8 mouse cellular contexts compared by ENCODE assay signal in the genomic region with DNA sequence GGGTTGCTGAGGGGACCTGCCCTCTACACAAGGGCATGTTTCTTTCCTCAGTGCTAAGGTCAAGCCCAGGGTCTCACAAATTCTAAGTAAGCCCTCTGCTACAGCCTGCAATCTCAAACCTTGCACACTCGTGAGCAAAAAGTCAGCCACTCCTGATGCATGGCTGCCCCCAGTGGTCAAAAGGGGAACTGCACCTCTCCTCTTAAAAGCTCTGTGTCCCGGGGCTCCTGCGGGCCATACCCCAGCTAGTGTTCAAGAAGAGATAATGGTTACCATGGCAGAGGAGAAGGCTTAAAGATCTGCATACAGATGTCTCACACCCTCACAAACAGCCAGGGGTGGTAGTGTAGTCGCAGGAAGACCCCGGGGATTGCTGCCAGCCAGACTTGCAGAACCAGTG. TPM values are rescaled to one million over a fixed set of nuclear protein-coding genes. Genes with fewer than 3 reads are reported as not detected.
DNase-seq lines count a peak whose midpoint lies in the region; ATAC-seq and TF ChIP-seq lines count a peak whose summit lies in the region.

No protein-coding gene starts in this region.

- H3K9ac ChIP-seq in forebrain, embryonic 15.5 days (replicated peaks), result no peak overlapping the region
- H3K9ac ChIP-seq in hindbrain, embryonic 11.5 days (ENCODE audit: low read depth, low read length), result no peak overlapping the region

- POLR2A ChIA-PET in Patski (lab: Charles Lee), result no interaction called here

- 9% methylated on average over 5 of the region's 5 CpGs for WGBS in forebrain, embryonic 15.5 days
- WGBS in hindbrain, embryonic 11.5 days, result 10% methylated on average over 5 of the region's 5 CpGs
- 9% methylated on average over 5 of the region's 5 CpGs for WGBS in midbrain, embryonic 10.5 days
- 8% methylated on average over 5 of the region's 5 CpGs for WGBS in small intestine, adult 2 months

- in situ Hi-C loops in Patski (cut with MboI; ENCODE audit: low pct_unique_long_range_greater_than_20kb), result no loop called here

- H3K9me3 ChIP-seq in forebrain, embryonic 15.5 days, result no peaks in the 10 kb centered on the region
- no peaks in the 10 kb centered on the region for H3K9me3 ChIP-seq in hindbrain, embryonic 11.5 days (ENCODE audit: control insufficient read depth, low read length)
- no peaks in the 10 kb centered on the region for H3K9me3 ChIP-seq in midbrain, embryonic 10.5 days (replicated peaks)

- peaks cover 4% of the 10 kb centered on the region; the same call in 1 of the 2 replicates for H3K4me1 ChIP-seq in forebrain, embryonic 15.5 days
- H3K4me1 ChIP-seq in hindbrain, embryonic 11.5 days (replicated peaks; ENCODE audit: control insufficient read depth, insufficient read depth, low read length), result no peaks in the 10 kb centered on the region
- peaks cover 46% of the 10 kb centered on the region for H3K4me1 ChIP-seq in midbrain, embryonic 10.5 days
- H3K4me1 ChIP-seq in small intestine, adult 2 months (ENCODE audit: control insufficient read depth, insufficient read depth, insufficient read length, low read length), result no peaks in the 10 kb centered on the region

- peak; percentile 73 for TF ChIP-seq CTCF in Patski (IDR thresholded peaks at IDR 0.05)
- peak; percentile 97 for TF ChIP-seq CTCF in small intestine, adult 2 months (IDR thresholded peaks at IDR 0.05; ENCODE audit: extremely low read depth, insufficient read length, insufficient replicate concordance, low read depth, low read length)

- intact Hi-C loops in left cerebral cortex, postnatal 10 days (cut with DNase I), result loop anchor here (2.0 kb wide), 1 partner anchor 96 kb away; no protein-coding TSS in a partner anchor

- no peak for ATAC-seq in Patski
- peak; percentile 46; the same call in 1 of the 2 replicates for ATAC-seq in forebrain, embryonic 15.5 days (replicated peaks)
- ATAC-seq in hindbrain, embryonic 11.5 days (ENCODE audit: low FRiP score), result peak; percentile 29; the same call in 1 of the 2 replicates

- TF ChIP-seq POLR2A in small intestine, adult 2 months (IDR thresholded peaks at IDR 0.05; ENCODE audit: low read depth, low read length), result no peak

- no peaks in the 10 kb centered on the region for H3K27me3 ChIP-seq in Patski
- H3K27me3 ChIP-seq in forebrain, embryonic 15.5 days, result no peaks in the 10 kb centered on the region
- no peaks in the 10 kb centered on the region for H3K27me3 ChIP-seq in hindbrain, embryonic 11.5 days (ENCODE audit: control insufficient read depth, insufficient read depth, low read length)
- 0 out of 2 replicates have a peak, but pooled peaks cover 5% of the 10 kb centered on the region for H3K27me3 ChIP-seq in midbrain, embryonic 10.5 days (ENCODE audit: low read depth, poor library complexity, severe bottlenecking)
- no peaks in the 10 kb centered on the region for H3K27me3 ChIP-seq in small intestine, adult 2 months (ENCODE audit: control insufficient read depth, insufficient read depth, low read length)

- CTCF ChIA-PET in Patski (lab: Charles Lee), result interaction anchor here (0.8 to 3.7 kb wide), 11 partner anchors 8 to 102 kb away, joined by 3 to 17 read pairs (median 4); a partner anchor contains a TSS

- H3K27ac ChIP-seq in forebrain, embryonic 15.5 days (replicated peaks), result no peak overlapping the region
- no peak overlapping the region for H3K27ac ChIP-seq in hindbrain, embryonic 11.5 days (ENCODE audit: low read depth, low read length)
- no peak overlapping the region for H3K27ac ChIP-seq in midbrain, embryonic 10.5 days (replicated peaks)
- H3K27ac ChIP-seq in small intestine, adult 2 months (ENCODE audit: insufficient read depth, low read depth, low read length), result no peak overlapping the region

- no peak overlapping the region for H3K4me3 ChIP-seq in forebrain, embryonic 15.5 days
- no peak overlapping the region for H3K4me3 ChIP-seq in hindbrain, embryonic 11.5 days (ENCODE audit: low read depth, low read length)
- no peak overlapping the region for H3K4me3 ChIP-seq in midbrain, embryonic 10.5 days
- no peak overlapping the region for H3K4me3 ChIP-seq in small intestine, adult 2 months (ENCODE audit: low read depth, low read length)

- H3K36me3 ChIP-seq in forebrain, embryonic 15.5 days, result no peaks in the 10 kb centered on the region
- H3K36me3 ChIP-seq in hindbrain, embryonic 11.5 days (ENCODE audit: control insufficient read depth, insufficient read depth, low read length), result no peaks in the 10 kb centered on the region
- no peaks in the 10 kb centered on the region for H3K36me3 ChIP-seq in midbrain, embryonic 10.5 days
- no peaks in the 10 kb centered on the region for H3K36me3 ChIP-seq in small intestine, adult 2 months (ENCODE audit: control insufficient read depth, insufficient read depth, low read length)

- no peak overlapping the region for H3K4me2 ChIP-seq in forebrain, embryonic 15.5 days (replicated peaks)
- H3K4me2 ChIP-seq in hindbrain, embryonic 11.5 days (replicated peaks; ENCODE audit: low read depth, low read length), result no peak overlapping the region

- no peak for DNase-seq in Patski (ENCODE audit: low read depth, low spot score)
- peak; percentile 72 for DNase-seq in c-Kit-positive CD71-negative TER-119-negative erythroid progenitor cells, embryonic 14.5 days (ENCODE audit: low read depth)
- peak; percentile 94 for DNase-seq in hindbrain, embryonic 11.5 days (ENCODE audit: low spot score)
- DNase-seq in left cerebral cortex, postnatal 10 days (ENCODE audit: extremely low spot score in 1 of 2, low spot score in 2 of 2), result peak; percentile 60 to 79
- DNase-seq in midbrain, embryonic 10.5 days (ENCODE audit: low spot score), result peak; percentile 85
- no peak for DNase-seq in yolk sac, embryonic 10.5 days (ENCODE audit: low spot score)

RNA-seq across cellular contexts. Expression of a gene that starts 9.2 kb away (rescaled TPM):
- 6.1 TPM for polyA plus RNA-seq in Patski (2021)
- 25.2 and 25.6 TPM in 2 replicates for polyA plus RNA-seq in forebrain, embryonic 15.5 days (2015; fragmentation: Nextera tagmentation; extraction: Ambion mirVana)
- 11.3 and 11.8 TPM in 2 replicates for polyA plus RNA-seq in hindbrain, embryonic 11.5 days (2014; fragmentation: Nextera tagmentation; extraction: Ambion mirVana)
- 10 to 100 TPM; 65.2 to 71.9 TPM for total RNA-seq in left cerebral cortex, postnatal 10 days (2021)
- polyA plus RNA-seq in midbrain, embryonic 10.5 days (2016; fragmentation: Nextera tagmentation; extraction: Ambion mirVana), result 9.4 and 12.2 TPM in 2 replicates
- polyA plus RNA-seq in small intestine, adult 2 months (2012; rRNA removed), result 13.1 and 15.3 TPM in 2 replicates

Comparison
In these comparisons a context has a peak if more than half of its experiments do, and no peak if none do; other contexts are left out.
1. DNase-seq: peak in c-Kit-positive CD71-negative TER-119-negative erythroid progenitor cells, embryonic 14.5 days (single experiment), hindbrain, embryonic 11.5 days (single experiment), left cerebral cortex, postnatal 10 days (2 of 2) and midbrain, embryonic 10.5 days (single experiment); none in Patski (single experiment) and yolk sac, embryonic 10.5 days (single experiment).